Mouse (Mus musculus) heart, adult 10 weeks (tissue): Measurements from ENCODE around the gene Ncoa3. TPM values are rescaled to one million over a fixed set of nuclear protein-coding genes. Genes with fewer than 3 reads are reported as not detected.

Source experiments
- polyA plus RNA-seq: library from polyadenylated mRNA; stranded (reverse); fragments of 350-450 nt; fragmentation: Illumina TruSeq; extraction: RNeasy Lipid Tissue Mini Kit (QIAGEN cat#74804); gene quantifications from one replicate; pipeline ENCODE4 v1.2.3, GENCODE M21; 2014; ENCODE audit warnings: low read depth, low replicate concordance

Gene Ncoa3
- polyA plus RNA-seq, result 18.9 TPM

GRCm38 (mm10) chr2:165992270-165993172, at the start of gene Ncoa3:
Gene Ncoa3 (plus strand): TSS chr2:165992636.

Other genes starting within 250 kb of the Ncoa3 start
- gene Zmynd8, start 93.6 kb upstream of the Ncoa3 start, polyA plus RNA-seq, result 40.5 TPM
- 31.2 TPM for gene Sulf2, start 163.0 kb downstream of the Ncoa3 start, polyA plus RNA-seq